Mouse (Mus musculus): ENCODE measurements around the gene Tnfsf10.

DNA sequence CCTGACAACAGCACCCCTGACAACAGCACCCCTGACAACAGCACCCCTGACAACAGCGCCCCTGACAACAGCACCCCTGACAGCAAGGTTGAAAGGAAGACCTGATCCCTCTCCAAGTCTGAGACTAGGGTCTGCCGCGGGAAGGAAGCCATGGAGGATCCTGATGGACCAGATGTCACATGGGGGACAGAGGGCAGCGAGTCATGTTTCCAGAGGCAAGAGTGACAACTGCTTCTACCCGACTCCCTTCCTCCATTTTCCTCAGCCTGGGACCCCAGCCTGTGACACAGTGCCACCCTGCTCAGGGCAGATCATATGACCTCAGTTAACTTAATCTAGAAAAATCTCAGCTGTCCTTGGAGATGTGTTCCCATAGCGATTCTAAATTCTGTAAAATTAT lies 25.6 kb downstream of the Tnfsf10 start:
- no peak for TF ChIP-seq CTCF (IDR thresholded peaks at IDR 0.05; ENCODE audit: control insufficient read depth, insufficient read depth, insufficient replicate concordance, low read depth, low read length)
- TF ChIP-seq POLR2A (IDR thresholded peaks at IDR 0.05; ENCODE audit: control insufficient read depth, low read depth, low read length): no peak

Data from testis, adult 2 months (tissue).